Mouse (Mus musculus) neural tube, embryonic 11.5 days (tissue): ENCODE results near the gene Ppp1r9a. TPM values are rescaled to one million over a fixed set of nuclear protein-coding genes. Genes with fewer than 3 reads are reported as not detected.

Source experiments
- ATAC-seq: fragments of 200-750 bp; cut with Nextera tagmentation; 2 replicates; pipeline ENCODE4 v1.8.0; 2017; ENCODE audit warnings: moderate number of reproducible peaks, mild to moderate bottlenecking, moderate TSS enrichment, moderate library complexity; ENCODE audit not compliant: insufficient read depth, low FRiP score, low TSS enrichment
- DNase-seq: peaks from one replicate; pipeline ENCODE4 v3.0.0-alpha.2; 2015; ENCODE audit warnings: low spot score
- H3K27ac ChIP-seq: fragments of 300-500 bp; sonication (generic); 2 replicates; pipeline ENCODE4 v1.5.1; 2014; ENCODE audit warnings: low read depth, mild to moderate bottlenecking, low read length
- H3K27me3 ChIP-seq: fragments of 300-500 bp; sonication (generic); 2 replicates; pipeline ENCODE4 v1.6.1; 2014; ENCODE audit warnings: mild to moderate bottlenecking, low read length, mixed read lengths; ENCODE audit not compliant: control insufficient read depth, insufficient read depth
- H3K36me3 ChIP-seq: fragments of 300-500 bp; sonication (generic); 2 replicates; pipeline ENCODE4 v1.6.1; 2014; ENCODE audit warnings: mild to moderate bottlenecking, low read length, moderate library complexity, mixed read lengths; ENCODE audit not compliant: control insufficient read depth, insufficient read depth
- H3K4me1 ChIP-seq: fragments of 300-500 bp; sonication (generic); 2 replicates; pipeline ENCODE4 v1.6.1; 2014; ENCODE audit warnings: low read length, mixed read lengths; ENCODE audit not compliant: control insufficient read depth, insufficient read depth
- H3K4me2 ChIP-seq: fragments of 300-500 bp; sonication (generic); 2 replicates; pipeline ENCODE4 v1.6.1; 2014; ENCODE audit warnings: low read depth, mild to moderate bottlenecking, moderate library complexity
- H3K4me3 ChIP-seq: fragments of 300-500 bp; sonication (generic); 2 replicates; pipeline ENCODE4 v1.5.1; 2014; ENCODE audit warnings: low read depth, low read length
- H3K9ac ChIP-seq: fragments of 300-500 bp; sonication (generic); 2 replicates; pipeline ENCODE4 v1.6.1; 2014; ENCODE audit warnings: mild to moderate bottlenecking, low read length
- H3K9me3 ChIP-seq: fragments of 300-500 bp; sonication (generic); 2 replicates; pipeline ENCODE4 v1.6.1; 2016; ENCODE audit warnings: low read length; ENCODE audit not compliant: control insufficient read depth
- WGBS: fragments of 180-500 bp; shearing (Covaris S2); extraction: QIAGEN DNeasy Blood & Tissue Kit; methylation state at CpG from one replicate; pipeline ENCODE4 v1.1.7; 2014; 5-methylcytosine and 5-hydroxymethylcytosine counted together
- polyA plus RNA-seq: library from polyadenylated mRNA; unstranded; fragments of >200 nt; fragmentation: Nextera tagmentation; extraction: Ambion mirVana; gene quantifications from 2 replicates; pipeline ENCODE4 v1.2.1, GENCODE M21; 2014

Ppp1r9a gene
- polyA plus RNA-seq, 1 experiment from 2014 or later = 16.7 TPM

GRCm38 (mm10) chr6:4972808-4973207, 70.1 kb downstream of the Ppp1r9a start:
- Histone ChIP-seq H3K27ac (no peak overlapping the region), H3K4me1 (no peaks in the 10 kb centered on the region), H3K4me2 (no peak overlapping the region), H3K9me3 (no peaks in the 10 kb centered on the region), H3K9ac (no peak overlapping the region), H3K36me3 (no peaks in the 10 kb centered on the region), H3K4me3 (no peak overlapping the region), H3K27me3 (no peaks in the 10 kb centered on the region)
- DNase-seq (no peak), ATAC-seq (no peak)
- 58% methylated on average over 6 of the region's 6 CpGs for WGBS

- Histone ChIP-seq H3K9me3 (no peaks in the 10 kb centered on the region), H3K4me3 (no peak overlapping the region), H3K36me3 (no peaks in the 10 kb centered on the region), H3K27me3 (no peaks in the 10 kb centered on the region), H3K27ac (no peak overlapping the region), H3K4me1 (no peaks in the 10 kb centered on the region), H3K9ac (no peak overlapping the region), H3K4me2 (no peak overlapping the region)
- DNase-seq (no peak), ATAC-seq (no peak)
- 90% methylated on average over 10 of the region's 10 CpGs for WGBS
These were observed 70.6 kb downstream of the Ppp1r9a start for GRCm38 (mm10) chr6:4973337-4973736.

DNA sequence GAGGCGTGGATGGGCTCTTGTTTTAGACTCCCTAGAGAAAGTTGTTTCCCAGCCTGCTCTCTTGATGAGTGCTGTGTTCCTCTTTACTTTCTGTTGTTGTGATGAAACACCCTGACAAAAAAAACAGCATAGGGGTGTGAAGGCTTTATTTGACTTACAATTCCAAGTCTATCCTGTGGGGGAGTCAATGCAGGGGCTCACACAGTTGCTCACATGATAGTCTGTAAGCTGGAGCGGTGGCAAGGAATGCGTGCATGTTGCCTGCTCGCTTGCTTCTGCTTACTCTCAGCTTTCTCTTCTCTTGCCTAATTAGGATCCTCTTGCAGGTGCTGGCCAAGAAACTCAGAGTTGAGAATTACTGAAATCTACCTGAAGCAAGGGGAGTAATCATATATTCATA, 74.8 kb downstream of the Ppp1r9a start:
- ATAC-seq (no peak), DNase-seq (no peak)
- no peak overlapping the region for H3K4me3 ChIP-seq
- no peaks in the 10 kb centered on the region for H3K27me3 ChIP-seq
- no peak overlapping the region for H3K9ac ChIP-seq
- H3K4me2 ChIP-seq = no peak overlapping the region
- WGBS = 88% methylated on average over 4 of the region's 4 CpGs
- no peaks in the 10 kb centered on the region for H3K36me3 ChIP-seq
- H3K9me3 ChIP-seq = no peaks in the 10 kb centered on the region
- H3K4me1 ChIP-seq = no peaks in the 10 kb centered on the region
- no peak overlapping the region for H3K27ac ChIP-seq

GRCm38 (mm10) chr6:4978249-4978648, 75.5 kb downstream of the Ppp1r9a start:
- no peak overlapping the region for H3K27ac ChIP-seq

GRCm38 (mm10) chr6:4978897-4979296, 76.2 kb downstream of the Ppp1r9a start:
- H3K36me3 ChIP-seq = no peaks in the 10 kb centered on the region
- H3K27me3 ChIP-seq = no peaks in the 10 kb centered on the region
- no peak overlapping the region for H3K4me3 ChIP-seq
- no peaks in the 10 kb centered on the region for H3K9me3 ChIP-seq
- DNase-seq (no peak), ATAC-seq (no peak)
- no peaks in the 10 kb centered on the region for H3K4me1 ChIP-seq
- H3K27ac ChIP-seq = no peak overlapping the region
- H3K4me2 ChIP-seq = no peak overlapping the region
- H3K9ac ChIP-seq = no peak overlapping the region

More at GRCm38 (mm10) chr6:4978249-4978648, 75.5 kb downstream of the Ppp1r9a start:
- Histone ChIP-seq H3K4me3 (no peak overlapping the region), H3K4me2 (no peak overlapping the region), H3K9ac (no peak overlapping the region), H3K4me1 (no peaks in the 10 kb centered on the region), H3K9me3 (no peaks in the 10 kb centered on the region), H3K27me3 (no peaks in the 10 kb centered on the region), H3K36me3 (no peaks in the 10 kb centered on the region)
- DNase-seq = no peak
- 93% methylated on average over 2 of the region's 2 CpGs for WGBS
- no peak for ATAC-seq

DNA sequence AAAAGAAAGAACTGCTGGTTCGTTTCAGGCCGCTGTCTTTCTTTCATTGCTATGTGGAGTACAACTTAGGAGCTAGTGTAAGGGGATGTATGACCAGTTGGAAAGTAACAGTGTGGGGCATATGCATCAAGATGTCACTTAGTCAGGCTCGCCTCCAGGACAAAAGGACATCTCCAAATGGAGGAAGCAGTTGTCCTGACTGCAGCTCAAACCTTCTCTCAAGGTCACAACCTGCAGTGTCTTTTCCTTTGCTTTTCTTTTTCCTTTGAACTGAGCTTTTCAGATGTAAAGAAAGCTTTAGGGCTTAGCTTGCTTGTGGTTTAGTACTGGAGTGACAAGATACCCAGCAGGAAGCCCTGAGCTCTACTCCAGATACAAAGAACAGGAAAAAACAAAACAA, 77.4 kb downstream of the Ppp1r9a start:
- H3K9me3 ChIP-seq = no peaks in the 10 kb centered on the region
- WGBS = 57% methylated on average over 3 of the region's 3 CpGs
- H3K27me3 ChIP-seq = no peaks in the 10 kb centered on the region
- no peak overlapping the region for H3K4me3 ChIP-seq
- H3K9ac ChIP-seq = no peak overlapping the region
- H3K4me2 ChIP-seq = no peak overlapping the region
- ATAC-seq (no peak), DNase-seq (no peak)
- no peaks in the 10 kb centered on the region for H3K36me3 ChIP-seq
- no peak overlapping the region for H3K27ac ChIP-seq
- no peaks in the 10 kb centered on the region for H3K4me1 ChIP-seq

- DNase-seq (peak; percentile 58), ATAC-seq (no peak)
- Histone ChIP-seq H3K27ac (no peak overlapping the region), H3K9me3 (no peaks in the 10 kb centered on the region), H3K27me3 (no peaks in the 10 kb centered on the region), H3K4me1 (no peaks in the 10 kb centered on the region), H3K4me2 (no peak overlapping the region), H3K9ac (no peak overlapping the region), H3K36me3 (no peaks in the 10 kb centered on the region), H3K4me3 (no peak overlapping the region)
- WGBS = 42% methylated on average over 9 of the region's 9 CpGs
These were observed 80.0 kb downstream of the Ppp1r9a start for GRCm38 (mm10) chr6:4982686-4983162.

GRCm38 (mm10) chr6:4985668-4986067, 83.0 kb downstream of the Ppp1r9a start:
- DNase-seq = no peak
- 90% methylated on average over 3 of the region's 3 CpGs for WGBS
- H3K9me3 ChIP-seq = no peaks in the 10 kb centered on the region
- no peak overlapping the region for H3K4me2 ChIP-seq
- H3K9ac ChIP-seq = no peak overlapping the region
- H3K4me1 ChIP-seq = no peaks in the 10 kb centered on the region
- no peaks in the 10 kb centered on the region for H3K36me3 ChIP-seq
- no peak overlapping the region for H3K4me3 ChIP-seq
- H3K27me3 ChIP-seq = no peaks in the 10 kb centered on the region
- H3K27ac ChIP-seq = no peak overlapping the region
- no peak for ATAC-seq

DNA sequence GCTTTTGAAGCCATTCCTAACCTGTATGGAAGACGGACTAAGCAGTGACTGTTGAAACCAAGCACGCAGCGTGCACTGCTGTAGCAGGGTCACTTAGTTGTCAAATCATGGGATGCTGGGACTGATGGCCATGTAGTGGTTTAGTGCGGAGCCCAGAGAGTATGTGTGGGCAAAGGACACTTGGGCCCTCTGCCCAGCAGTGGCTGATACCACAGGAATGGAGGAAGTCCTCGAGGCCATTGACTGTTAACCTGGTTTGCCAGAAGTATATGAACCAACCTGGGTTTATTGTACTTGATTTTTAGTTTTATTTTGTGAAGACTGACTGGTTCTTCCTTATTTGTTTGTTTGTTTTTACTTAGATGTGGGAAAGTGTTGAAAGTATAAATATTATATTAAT, 84.4 kb downstream of the Ppp1r9a start:
- Histone ChIP-seq H3K27ac (no peak overlapping the region), H3K4me1 (no peaks in the 10 kb centered on the region), H3K4me3 (no peak overlapping the region), H3K4me2 (no peak overlapping the region), H3K27me3 (no peaks in the 10 kb centered on the region), H3K9ac (no peak overlapping the region), H3K36me3 (no peaks in the 10 kb centered on the region), H3K9me3 (no peaks in the 10 kb centered on the region)
- WGBS = 91% methylated on average over 5 of the region's 5 CpGs
- DNase-seq (no peak), ATAC-seq (no peak)
